Mouse (Mus musculus) cerebellum, adult 9-11 months (tissue): ENCODE results near the gene Cfap43.

Source experiments
- DNase-seq: peaks from one replicate; pipeline ENCODE4 v3.0.0; 2022

The Cfap43 gene

DNA sequence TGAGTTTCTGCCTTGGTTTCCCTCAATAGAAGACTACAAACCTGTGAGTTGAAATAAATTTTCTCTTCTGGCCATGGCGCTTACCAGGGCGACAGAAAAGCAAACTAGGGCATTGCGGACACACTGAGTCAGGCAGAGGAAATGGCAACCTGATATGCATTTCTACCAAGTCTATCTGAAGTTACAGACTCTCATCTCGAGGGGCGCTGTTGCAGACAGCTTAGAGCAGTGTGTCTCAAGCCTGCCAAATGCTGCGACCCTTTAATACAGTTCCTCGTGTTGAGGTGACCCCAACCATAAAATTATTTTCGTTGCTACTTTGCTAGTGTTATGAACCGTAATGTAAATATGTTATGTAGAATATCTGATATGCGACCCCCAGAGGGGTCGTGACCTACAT is 138.1 kb downstream of the Cfap43 start:
- no peak for DNase-seq

- no peak for DNase-seq
Measured at GRCm38 (mm10) chr19:47780145-47780544, 138.9 kb downstream of the Cfap43 start.

- DNase-seq = no peak
Measured at GRCm38 (mm10) chr19:47777847-47778246, 141.2 kb downstream of the Cfap43 start.

DNA sequence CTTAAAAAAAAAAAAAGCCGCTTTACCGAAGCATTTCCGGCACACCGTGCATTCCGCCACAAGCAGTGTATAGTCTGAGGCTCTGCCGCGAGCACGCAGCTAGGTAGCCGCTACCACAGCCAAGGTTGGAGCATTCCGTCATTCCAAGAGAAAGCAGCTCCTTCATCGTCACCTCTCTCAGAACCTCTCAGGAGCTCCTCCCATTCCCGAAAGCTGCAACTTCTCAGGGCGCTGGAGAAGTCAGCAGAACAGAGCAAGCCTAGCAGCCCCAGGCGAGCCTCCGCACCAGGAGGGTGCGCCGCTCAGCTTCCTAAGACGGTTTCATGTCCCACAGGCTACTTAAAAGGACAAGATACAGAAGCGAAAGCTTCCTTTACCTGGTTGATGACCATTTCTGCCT is 163.5 kb downstream of the Cfap43 start:
- DNase-seq = no peak

DNA sequence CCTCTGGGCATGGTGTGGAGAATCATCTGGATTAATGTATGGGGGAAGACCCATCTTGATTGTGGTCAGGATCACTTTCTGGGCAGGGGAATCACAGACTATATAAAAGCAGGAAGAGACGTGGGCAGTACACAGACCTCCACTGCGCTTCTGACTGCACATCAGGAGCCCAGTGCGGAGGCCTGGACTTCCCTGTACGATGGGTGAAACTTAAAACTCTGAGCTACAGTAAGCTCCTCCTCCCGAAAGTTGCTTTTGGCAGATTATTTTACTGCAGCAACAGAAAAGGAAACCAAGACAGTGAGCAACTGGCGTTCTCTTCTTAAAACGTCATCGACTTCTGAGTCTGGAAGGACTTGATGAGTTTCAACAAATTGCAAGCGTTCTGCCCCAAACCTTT is 164.2 kb downstream of the Cfap43 start:
- no peak for DNase-seq

DNA sequence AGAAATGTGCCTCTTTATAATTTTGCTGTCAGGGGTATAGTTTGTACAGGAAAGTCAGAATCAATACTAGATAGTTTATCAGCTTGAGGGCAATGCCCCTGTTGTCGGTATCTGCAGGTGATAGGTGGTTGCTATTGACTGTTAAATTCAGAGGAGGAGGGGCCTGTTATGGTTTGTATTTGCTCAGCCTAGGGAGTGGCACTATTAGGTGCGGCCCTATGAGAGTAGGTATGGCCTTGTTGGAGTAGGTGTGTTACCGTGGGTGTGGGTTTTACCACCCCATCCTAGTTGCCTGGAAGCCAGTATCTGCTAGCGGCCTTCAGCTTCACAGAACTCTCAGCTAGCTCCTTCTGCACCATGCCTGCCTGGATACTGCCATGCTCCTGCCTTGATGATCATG is 165.2 kb downstream of the Cfap43 start:
- no peak for DNase-seq

DNA sequence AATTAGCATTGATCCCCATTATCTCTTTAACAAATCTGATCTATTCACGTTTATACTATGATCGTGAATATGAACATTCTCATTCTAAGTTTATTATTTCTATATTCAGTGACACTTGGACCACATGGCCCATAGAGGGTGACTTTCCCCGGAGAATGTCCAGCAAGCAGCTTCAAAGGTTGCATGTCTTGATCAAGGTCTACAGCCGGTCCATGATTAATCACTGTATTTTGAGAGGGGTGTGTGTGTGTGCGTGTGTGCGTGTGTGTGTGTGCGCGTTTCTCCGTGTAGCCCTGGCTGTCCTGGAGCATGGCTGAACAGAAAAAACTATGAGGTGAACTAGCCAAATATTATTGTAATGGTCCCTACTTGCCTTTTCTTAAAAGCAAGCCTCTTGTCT is 166.6 kb downstream of the Cfap43 start:
- DNase-seq = no peak

- no peak for DNase-seq
Measured at GRCm38 (mm10) chr19:47750391-47750790, 168.7 kb downstream of the Cfap43 start.

GRCm38 (mm10) chr19:47748950-47749349 is 170.1 kb downstream of the Cfap43 start:
- DNase-seq = no peak

- DNase-seq = no peak
Measured at GRCm38 (mm10) chr19:47747072-47747471, 172.0 kb downstream of the Cfap43 start.

DNA sequence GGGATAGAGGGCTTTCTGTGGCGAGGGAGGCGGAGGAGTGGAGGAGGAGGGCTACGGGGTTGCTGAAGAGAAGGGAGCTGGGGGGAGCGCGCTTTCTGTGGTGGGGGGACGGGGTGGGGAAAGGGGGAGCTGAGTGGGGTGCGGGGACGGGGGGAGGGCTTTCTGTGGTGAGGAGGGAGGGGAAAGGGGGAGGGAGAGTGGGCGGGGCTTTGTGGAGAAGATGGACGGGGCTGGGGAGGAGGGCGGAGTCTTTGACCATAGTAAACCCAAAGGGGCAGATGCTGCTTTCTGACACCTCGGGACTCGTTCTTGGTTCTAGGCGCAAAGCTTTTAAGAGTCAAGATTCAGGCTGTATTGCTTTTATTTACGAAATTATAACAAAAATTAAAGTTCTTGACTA is 187.2 kb downstream of the Cfap43 start:
- DNase-seq = no peak

DNA sequence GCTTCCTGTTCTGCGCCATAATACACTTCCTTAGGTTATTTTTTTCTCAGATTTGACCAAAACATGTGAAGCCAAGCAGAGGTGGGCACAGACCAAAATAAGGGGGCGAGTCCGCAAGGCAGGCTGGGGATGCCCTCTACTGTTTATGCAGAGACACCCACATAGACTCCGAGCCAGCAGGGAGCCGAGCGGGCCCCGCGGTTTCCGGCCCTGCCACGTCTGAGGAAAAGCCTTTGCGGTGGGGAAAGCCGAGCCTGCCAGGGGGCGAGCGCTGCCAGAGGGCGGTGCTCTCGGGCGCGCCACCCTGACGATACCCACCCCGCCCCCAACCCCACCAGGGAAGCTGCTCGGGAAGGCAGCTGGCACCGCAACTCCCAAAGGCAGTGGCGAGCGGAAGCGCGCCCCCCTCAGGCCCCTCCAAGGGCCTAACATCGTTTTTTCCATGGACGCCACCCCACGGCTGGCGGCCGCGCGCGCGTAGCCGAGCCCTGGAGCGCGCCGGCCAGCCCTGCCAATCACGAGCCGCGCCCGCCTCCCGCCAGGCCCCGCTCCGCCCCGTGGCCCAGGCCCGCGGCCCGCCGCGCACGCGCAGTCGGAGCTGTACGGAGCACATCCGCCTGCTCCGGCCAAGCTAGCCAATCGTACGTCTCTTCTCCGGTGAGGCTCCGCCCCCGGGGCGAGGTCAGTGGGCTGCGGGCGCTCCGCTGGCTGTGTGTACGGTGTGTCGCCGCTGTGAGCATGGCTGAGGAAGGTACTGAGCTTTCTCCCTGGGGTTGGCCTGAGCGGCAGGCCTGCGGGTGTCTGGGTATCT is 187.8 kb downstream of the Cfap43 start, which contains the start of gene Sfr1:
Sfr1 (plus strand) TSS at position 612 of the 811 bp plus-strand sequence.
- DNase-seq = peak; percentile 99

- DNase-seq = no peak
Measured at GRCm38 (mm10) chr19:47730691-47731070, 188.4 kb downstream of the Cfap43 start.

- no peak for DNase-seq
Measured at GRCm38 (mm10) chr19:47725643-47726140, 193.4 kb downstream of the Cfap43 start.

- DNase-seq = no peak
Measured at GRCm38 (mm10) chr19:47724903-47725302, 194.2 kb downstream of the Cfap43 start.

GRCm38 (mm10) chr19:47722471-47722870 is 196.6 kb downstream of the Cfap43 start:
- DNase-seq = no peak

- no peak for DNase-seq
Measured at GRCm38 (mm10) chr19:47719147-47719546, 199.9 kb downstream of the Cfap43 start.

GRCm38 (mm10) chr19:47716144-47716543 is 202.9 kb downstream of the Cfap43 start:
- DNase-seq = no peak

- DNase-seq = no peak
Measured at GRCm38 (mm10) chr19:47713457-47713856, 205.6 kb downstream of the Cfap43 start.

- DNase-seq = no peak
Measured at GRCm38 (mm10) chr19:47710376-47710775, 208.7 kb downstream of the Cfap43 start.

DNA sequence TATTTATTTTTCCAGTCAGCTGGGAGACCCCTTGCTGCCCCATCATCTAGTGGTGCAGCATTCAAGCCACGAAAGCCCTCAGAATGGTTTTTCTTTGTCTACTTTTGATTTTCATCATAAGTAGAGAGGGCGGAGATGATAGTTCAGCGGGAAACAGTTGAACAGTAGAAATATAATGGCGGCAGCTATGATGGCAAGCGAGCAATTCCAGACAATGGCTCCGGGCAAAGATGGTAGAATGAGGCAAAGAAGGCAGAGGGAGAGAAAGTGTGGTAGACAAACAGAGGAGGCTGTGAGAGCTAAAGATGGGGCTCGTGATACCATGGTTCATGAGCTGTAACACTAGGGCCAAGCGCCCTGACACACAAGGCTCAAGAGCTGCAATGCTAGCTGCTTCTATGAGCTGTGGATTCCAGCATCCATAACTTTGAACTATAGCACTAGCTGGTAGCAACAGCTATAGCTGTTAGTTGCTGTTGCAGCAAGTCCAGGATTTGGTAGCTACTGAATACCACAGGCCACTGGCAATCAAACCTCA is 213.2 kb downstream of the Cfap43 start:
- DNase-seq = no peak

DNA sequence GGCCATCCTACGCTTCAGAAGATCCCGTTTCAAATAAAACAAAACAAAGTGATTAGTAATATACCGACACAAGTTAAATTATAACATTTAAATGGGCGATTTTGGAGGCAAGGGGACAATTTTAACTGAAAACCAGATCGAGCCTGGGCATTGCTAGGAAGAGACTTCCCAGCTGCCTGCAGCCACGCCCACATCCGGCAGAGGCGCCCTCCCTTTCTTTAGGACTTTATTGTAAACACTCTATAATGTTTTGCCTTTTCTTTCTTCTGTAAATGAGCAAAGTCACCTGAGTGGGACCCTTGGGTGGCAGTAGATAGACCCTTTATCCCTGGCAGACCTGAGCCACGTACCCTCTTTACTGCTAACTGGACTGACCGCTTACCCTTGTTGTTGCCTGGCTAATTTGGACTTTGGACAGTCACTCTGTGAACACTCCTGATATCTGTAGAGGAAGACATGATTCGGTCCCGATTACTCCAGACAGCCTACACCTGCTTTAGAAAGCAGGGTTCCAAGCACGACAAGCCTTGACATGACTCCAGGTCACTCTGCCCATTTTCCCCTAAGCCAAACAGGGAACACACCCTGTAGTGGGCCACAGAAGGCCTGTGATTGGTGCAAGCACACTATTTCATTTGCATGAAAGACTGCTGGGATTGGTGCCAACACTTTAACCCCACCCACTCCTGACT is 213.9 kb downstream of the Cfap43 start:
- DNase-seq = no peak

GRCm38 (mm10) chr19:47700509-47700908 is 218.6 kb downstream of the Cfap43 start:
- DNase-seq = no peak

DNA sequence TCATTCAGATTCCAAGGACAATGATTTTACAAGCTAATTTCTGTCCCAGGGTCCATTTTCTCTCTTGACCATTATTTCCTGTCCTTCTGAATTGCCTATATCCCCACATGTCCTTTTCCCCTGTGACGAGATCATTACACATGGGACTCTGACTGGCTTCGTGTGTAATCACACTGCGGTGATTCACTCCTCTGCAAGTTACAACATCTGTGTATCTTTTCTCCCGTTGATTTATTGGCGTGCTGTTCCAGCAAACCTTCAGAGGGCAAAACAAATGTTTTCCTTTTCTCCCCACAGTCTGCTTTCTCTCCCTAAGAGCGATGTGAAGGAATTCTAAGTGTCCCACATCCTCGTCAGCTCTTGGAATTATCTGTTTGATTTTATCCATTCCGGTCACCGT is 219.3 kb downstream of the Cfap43 start:
- DNase-seq = no peak
